Mouse (Mus musculus): ENCODE data around the gene Optn.

DNA sequence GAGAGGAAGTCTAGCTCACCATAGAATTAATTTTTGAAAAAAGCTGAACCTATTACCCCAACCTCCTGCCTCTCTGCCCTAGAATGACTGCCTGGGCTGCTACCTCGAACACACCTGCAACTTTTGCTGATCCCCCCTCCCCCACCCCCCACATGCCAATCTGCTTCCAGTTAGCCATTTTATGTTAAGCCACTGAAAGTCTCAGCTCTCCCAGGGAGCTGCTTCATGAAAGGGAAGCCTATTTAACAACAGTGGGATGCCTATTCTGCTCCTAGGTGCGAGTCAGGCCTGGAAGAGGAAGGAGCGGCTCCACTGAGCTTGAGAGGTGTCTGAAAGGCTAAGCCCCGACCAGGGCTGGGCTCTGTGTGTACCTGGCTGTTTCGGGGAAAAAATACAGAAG lies 79.9 kb downstream of the Optn start:
- TF ChIP-seq CTCF (IDR thresholded peaks at IDR 0.05; ENCODE audit: low read depth, low read length): no peak
- no peak for TF ChIP-seq TAL1 (conservative IDR thresholded peaks at IDR 0.05; ENCODE audit: low read depth, low read length)

Data from G1E (cell line).